Mouse (Mus musculus): ENCODE results near the gene Gpsm2.

Gpsm2 gene

DNA sequence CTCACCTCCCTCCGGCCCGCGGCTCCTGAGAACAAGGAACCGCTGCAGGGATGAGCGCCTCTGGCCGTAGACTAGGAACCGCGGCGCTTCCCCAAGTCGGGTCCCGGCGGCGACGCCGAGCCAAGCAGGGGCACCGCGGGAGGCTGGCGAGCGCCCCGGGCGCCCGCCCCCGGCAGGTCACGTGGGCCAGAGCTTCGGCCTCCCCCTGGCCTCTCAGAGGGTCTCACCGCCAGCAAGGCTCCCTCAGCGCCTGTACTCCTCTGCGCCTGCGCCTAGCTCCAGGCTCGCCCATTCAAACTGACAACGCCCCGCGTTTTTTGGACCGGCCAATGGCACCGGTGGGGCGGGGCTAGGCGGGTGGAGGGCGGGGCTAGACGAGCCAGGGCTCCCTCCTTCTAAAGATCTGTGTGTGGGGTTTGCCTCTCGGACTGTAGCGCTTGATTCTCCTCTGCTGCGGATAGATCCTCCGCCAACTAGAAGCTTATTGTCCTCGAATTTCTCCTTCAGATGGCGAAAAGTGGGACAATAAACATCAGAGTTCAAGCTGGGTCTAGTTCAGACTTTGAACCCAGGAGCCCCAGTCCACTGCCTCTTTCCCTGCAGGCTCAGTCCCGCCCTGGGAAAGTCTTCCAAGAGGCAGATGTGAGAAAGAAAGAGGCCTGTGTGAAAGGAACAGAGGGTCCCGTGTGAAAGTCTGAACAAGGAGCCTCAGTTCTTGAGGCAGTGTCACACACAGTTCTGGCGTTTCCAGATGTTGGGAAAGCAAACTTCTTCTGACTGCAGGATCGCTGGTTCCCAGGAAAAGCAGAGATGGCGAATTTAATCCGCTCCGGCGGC is at the start of gene Gpsm2:
Gene Gpsm2 (minus strand): TSS at position 274 of the 837 bp plus-strand sequence.
- peak; percentile 81 for DNase-seq (ENCODE audit: low read depth, low spot score)

DNA sequence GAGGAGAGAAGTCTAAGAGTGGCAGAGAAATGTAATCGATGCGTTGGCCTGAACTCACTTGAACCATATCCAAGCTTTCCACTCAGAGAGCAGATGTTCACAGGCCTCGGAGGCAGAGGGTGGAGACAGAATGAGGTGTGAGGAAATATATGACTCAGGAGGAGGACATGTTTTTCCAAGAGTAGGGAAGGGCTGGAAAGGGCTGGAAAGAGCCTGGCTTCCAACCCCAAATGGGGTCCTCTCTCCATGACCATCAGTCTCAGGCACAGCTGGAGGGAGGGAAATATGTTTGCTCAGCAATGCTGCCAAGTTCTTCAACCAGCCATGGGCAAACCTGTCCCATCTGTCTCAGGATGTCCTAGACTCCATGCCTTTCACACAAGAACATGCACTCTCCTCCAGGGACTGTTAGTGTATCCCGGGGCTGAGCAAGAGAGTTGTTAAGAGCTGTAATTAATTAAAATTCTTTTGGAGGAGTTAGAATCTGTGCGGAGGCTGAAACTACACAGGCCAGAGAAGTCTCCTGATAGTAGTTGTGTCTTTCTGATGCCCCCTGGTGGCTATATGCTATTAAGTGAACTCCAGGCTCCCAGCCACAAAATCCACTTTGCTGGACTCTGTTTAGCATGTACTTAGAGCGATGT is 48.7 kb upstream of the Gpsm2 start:
- no peak for DNase-seq (ENCODE audit: low read depth, low spot score)

DNA sequence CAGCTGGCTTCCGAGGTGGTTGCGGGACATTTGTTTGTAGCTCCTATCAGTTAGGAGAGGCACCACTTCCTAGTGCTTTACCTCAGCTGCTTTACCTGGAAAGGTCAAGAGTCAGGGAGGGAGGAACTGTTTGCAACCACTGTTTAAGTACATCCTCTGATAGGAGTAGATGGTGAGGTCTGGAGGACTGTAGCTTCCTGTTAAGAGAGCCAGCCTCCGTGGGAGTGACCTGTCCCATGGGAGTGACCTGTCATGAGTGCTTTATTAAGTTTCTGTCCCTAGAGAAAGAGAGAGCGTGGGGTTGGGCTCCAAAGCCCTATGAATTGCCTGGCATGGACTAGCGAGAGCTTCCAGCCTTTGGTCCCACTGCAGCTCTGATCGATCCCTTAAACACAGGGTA is 47.4 kb upstream of the Gpsm2 start:
- no peak for DNase-seq (ENCODE audit: low read depth, low spot score)

DNA sequence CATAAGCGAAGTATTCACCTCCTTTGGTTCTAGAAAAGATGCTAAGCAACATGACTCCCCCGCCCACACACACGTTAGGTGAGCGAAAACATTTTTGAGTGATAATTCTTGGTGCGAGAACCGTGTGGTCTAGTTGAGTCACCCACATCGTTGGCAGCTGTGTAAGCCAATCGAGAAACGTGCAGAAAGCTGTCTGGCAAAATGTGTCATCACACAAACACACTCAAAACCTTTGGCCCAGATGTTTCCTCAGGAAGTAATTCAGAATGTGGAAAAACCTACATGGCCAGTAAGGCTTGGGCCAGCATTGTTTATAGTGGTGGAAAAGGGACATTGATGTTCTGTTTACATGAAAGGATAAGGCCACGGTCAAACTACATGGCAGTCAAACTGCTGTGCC is 45.3 kb upstream of the Gpsm2 start:
- DNase-seq (ENCODE audit: low read depth, low spot score): no peak

DNA sequence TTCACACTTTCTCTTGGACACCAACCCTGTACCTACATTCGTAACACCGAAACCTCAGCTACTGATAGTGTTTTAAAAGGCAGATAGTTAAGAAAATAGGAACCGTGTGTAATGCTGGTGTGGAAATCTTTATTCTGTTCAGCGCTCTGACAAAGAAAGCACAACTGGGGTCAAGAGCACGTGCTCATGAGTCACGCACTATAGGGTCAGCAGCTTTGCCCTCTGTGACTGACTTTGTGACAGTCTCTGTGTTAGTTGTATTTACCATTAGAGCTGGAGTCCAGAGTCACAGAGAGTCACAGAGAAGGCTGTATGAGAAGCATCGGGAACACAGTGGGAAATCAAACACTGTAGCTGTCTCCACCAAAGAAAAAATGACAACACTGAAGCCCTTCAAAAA is 44.8 kb upstream of the Gpsm2 start:
- no peak for DNase-seq (ENCODE audit: low read depth, low spot score)

DNA sequence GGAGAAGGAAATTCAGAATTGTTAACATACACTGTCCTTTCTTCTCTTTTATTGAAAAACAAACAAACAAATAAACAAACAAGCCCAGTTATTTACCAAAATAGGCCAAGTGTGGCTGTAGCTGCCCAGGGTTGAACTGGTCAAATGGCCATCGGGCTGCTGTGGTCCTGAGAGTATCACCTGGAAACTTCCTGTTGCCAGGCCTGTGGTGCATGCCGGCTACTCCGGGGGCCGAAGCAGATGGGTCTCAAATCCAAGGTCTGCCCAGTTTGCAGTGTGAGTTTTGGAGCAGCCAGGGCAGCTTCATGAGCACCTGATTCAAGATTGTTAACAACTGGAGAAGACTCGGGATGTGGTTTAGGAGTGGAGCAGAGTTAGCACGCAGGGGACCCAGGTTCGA is 43.4 kb upstream of the Gpsm2 start:
- DNase-seq (ENCODE audit: low read depth, low spot score): no peak

DNA sequence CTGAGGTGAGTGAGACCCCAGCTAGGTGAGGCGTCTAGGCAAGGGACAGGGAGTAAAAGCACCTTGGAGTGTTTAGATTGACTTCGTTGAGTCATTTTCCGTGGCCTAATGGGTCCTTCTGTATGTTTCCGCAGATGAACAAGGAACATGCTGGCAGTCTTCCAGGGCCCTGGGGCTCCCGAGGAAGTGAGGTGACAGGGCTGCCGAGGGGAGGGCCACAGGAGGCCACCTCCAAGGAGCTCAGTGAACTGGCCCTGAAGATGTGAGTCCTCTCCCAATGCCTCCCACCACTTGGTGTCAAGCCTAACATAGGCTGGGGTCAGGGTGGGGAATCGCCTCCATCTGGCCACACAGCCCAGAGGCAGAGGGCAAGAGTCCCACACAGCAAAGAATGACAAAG is 42.9 kb upstream of the Gpsm2 start:
- DNase-seq (ENCODE audit: low read depth, low spot score): no peak

DNA sequence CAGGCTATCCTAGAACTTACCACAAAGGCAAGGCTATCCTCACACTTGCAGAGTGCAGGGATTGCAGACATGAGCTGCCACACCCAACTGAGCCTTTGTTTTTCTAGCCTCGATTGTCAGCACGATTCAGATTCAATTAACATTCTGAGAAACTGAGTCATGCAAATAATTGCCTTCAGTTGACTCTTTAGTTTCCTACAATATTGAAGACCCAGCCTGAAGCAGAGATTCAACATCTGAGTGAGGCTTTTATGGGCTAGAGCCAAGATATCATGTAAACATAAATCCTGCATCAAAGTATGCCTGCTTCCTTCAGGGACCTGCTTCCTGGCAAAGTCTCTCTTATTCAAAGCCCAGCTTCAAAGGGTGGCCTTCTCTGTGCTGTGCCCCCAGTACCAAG is 41.6 kb upstream of the Gpsm2 start:
- DNase-seq (ENCODE audit: low read depth, low spot score): no peak

DNA sequence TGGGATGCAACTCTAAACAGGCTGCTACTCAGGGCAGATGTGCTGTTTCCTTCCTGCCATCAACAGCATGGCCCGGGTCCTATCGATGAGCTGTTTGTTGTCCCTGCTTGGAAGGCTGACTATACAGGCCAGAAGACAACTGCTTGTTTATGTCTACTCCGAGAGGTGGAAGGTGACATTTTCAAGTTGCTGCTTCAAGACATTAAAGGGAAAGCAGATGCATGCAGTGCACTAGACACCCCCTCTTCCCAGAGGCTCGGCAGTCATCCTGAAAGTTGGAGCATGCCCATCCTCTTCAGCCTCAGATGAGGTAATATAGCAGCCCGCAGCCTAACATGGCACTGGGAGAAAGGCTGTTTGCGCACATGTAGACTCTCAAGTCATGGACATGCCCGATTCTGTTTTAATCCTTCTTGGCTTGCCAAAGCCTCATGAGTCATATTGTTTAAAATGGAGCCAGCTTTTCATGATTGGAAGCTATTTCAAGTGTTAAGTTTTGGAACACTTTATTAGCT is 40.5 kb upstream of the Gpsm2 start:
- DNase-seq (ENCODE audit: low read depth, low spot score): peak; percentile 83

DNA sequence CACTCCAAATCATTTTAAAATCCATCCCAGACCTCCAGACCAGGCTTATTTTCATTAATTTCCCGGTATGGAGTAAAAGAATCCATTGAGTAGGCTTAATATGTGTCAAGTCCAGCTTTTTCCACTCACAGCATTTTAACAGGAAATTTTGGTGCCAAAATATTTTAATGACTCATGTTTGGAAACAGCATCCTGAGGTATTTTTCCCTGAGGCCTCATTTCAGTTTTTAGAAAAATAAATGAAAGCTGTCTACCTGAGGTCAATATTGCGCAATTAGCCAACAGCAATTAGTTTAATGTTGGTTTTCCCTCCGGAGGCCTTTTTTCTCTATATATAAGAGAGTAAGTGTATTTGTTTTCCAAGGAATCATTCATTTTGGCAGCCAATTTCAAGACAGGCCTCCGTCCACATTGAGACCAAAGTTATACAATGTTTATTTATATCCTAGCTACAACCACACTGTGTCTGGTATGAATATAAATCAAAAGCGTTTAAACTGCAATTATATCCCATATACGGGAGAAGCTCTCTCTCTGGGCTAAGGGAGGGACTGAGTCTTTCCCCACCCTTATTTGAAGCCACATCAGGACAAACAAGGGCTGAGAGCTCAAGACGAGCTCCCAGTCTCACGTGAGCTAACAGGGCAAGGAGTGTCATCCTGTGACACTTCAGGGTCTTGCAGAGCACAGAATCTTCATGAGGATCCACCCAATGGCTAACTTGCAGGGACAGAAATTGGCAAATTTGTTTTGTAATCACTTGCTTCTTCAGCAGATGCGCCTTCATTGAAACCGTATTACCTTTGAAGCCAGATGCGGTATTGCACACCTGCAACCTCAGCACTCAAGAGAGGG is 37.7 kb upstream of the Gpsm2 start:
- no peak for DNase-seq (ENCODE audit: low read depth, low spot score)

DNA sequence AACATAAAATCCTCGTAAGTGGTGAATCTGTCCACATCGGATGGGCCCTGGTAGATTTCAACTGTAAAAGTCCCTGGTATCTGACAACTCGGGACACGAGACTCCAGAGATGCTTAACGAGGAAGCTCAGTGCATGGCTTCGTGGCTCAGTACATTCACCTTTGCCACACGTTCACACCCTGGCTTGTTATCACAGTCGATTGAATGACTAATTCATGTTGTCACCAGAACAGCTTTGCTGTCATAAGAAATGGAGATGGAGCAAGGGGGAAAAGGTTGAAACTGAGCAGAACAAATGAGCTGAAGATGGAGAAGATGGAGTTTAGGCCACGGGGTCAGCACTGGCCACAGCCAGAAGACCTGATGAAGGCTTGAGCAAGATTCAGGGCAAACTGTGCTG is 35.5 kb upstream of the Gpsm2 start:
- no peak for DNase-seq (ENCODE audit: low read depth, low spot score)

DNA sequence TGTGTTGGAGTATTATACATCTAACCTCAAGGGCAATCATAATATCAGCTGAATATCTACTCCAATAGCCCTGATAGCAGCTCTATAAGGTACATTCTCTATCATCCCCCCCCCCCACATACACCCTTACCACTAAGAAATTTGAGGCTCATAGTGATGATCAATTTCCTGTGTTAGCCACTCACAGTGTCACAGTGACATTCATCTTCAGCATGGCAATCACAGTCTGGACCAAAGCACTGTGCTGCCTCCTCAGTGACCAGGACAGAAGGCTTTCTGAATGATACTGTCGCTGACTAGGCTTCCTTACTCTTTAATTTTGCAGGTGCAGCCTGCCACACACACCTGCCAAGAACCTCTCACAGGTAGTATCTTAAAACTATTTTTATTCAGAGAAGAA is 34.0 kb upstream of the Gpsm2 start:
- no peak for DNase-seq (ENCODE audit: low read depth, low spot score)

DNA sequence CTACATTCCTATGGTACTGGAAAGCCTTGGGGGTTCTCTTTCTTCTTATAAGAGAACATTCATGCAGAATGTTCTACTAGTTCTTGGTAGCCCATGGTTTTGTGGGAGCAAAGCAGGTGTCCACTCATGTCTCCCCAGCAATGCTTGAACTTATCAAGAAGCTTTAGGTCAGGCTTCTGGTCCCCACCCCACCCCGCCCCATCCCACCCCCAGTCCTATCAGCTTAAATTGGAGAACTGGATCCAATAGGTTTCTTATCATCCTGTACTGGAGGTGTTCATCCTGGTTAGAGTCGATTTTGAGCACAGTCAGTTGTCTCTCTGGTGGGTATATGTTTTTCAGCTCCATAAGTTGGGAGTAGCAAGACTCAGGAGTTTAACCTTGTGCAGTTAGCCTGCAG is 33.4 kb upstream of the Gpsm2 start:
- DNase-seq (ENCODE audit: low read depth, low spot score): no peak

DNA sequence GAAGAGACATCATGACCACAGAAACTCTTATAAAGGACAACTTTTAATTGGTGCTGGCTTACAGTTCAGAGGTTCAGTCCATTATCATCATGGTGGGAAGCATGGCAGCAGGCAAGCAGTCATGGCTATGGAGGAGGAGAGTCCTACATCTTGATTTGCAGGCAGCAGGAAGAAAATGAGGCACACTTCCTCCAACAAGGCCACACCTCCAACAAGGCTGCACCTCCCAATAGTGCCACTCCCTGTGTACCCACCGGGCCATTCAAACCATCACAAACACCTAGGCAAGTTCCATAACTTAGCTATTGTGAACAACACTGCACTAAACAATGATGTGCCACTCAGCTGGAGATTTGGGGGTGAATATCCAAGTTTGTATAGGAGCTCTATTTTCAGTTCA is 32.4 kb upstream of the Gpsm2 start:
- no peak for DNase-seq (ENCODE audit: low read depth, low spot score)

DNA sequence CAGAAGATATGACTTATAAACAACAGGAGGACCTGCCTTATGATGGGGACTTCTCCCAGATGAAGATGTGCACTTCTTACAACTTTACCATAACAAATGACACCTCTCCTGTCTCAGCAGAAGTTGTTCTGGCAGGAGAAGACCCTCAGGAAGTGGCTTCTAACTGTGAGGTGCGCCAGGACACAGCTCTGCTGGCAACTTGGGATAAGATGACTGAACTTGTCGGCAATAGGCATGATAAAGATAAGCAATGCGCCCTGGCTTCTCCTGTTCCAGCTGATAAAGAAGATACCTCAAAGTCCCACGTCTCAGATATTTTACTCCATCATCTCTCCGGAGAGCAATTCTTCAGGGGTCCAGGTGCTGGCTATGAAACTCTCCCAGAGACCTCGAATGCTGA is 29.6 kb upstream of the Gpsm2 start:
- no peak for DNase-seq (ENCODE audit: low read depth, low spot score)

DNA sequence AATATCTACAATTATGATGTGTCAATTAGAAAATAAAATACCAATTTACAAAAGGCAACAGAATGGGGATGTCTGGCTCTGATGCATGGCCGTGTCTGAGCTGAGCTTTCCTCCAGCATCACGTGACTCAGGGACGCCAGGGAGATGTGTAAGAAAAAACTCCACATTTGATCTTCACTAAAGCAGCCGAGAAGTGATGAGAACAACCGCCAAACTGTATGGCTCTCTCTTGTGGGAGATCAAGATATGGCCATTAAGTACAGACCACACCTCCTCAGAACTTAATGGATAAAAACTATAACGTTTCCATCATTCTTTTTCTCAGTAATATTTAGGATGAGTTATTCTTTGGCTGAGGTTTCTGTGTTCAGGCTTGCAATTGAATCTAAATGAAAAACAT is 29.0 kb upstream of the Gpsm2 start:
- DNase-seq (ENCODE audit: low read depth, low spot score): no peak

DNA sequence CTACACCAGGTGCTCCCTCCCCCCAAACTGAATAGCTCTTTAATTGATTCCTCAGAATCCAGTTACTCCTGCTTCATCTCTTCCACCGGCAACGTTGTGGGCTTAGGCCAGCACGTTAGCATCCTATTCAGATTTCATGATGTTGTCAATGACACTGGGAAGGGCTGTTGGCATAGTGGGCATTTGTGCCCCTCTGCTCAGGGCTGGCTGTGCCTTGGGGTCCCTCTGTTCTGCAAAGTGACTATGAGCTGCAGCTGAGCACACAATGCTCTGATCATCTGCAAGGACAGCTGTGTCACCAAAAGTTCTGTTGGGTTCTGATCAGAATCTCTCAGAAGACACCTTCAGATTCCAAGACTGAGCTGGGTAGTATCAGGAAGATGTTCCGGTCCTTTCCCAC is 22.0 kb upstream of the Gpsm2 start:
- DNase-seq (ENCODE audit: low read depth, low spot score): no peak

DNA sequence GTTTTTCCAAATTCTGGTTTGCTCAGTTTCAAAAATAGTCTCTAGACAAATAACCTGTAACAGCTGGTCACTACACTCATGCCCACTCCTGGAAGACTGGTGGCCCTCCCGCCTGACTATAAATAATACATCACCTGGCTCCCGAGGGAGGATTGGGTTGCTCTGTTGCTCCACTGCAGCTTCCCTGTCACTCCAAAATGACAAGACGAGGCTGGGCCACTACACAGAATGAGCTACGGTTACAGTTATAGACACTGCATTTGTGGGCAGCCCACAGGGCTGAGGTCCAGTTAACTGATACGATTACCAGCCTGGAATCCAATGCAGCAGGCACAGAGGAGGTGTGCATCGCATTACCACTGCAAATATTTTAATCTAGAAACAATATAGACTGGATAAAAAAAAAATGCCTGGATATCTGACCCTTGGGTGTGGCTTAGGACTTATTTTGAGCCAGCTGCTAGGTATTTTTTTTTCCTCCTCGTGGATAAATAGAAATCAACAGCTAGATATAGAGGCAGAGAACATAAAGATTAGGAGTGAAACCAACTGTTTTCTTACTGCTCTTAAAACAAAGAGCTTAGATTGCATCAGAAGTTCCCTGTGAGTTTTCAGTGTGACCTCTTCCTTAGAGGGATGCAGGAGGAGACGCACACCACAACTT is 17.1 kb upstream of the Gpsm2 start, which contains the start of gene Aknad1:
Gene Aknad1 (plus strand): TSS at position 614 of the 664 bp plus-strand sequence.
- DNase-seq (ENCODE audit: low read depth, low spot score): no peak

DNA sequence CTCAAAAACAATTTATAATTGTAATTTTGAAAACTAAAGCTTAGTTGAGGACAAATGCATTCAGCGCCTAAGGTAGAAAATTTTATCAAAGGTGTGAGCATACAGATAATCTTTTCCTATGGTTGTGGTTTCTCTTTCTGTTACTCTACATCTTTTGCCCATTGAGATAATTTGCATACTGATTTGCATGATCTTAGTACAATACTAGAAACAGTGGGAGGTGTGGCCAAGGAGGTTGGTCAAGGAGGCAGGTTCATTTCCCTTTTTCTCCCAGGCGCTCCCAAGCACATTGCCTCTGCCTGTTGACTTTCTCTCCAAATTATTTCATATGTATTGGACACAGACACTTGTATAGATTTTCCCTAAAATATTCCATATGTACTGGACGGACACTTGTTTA is 15.7 kb upstream of the Gpsm2 start:
- no peak for DNase-seq (ENCODE audit: low read depth, low spot score)

DNA sequence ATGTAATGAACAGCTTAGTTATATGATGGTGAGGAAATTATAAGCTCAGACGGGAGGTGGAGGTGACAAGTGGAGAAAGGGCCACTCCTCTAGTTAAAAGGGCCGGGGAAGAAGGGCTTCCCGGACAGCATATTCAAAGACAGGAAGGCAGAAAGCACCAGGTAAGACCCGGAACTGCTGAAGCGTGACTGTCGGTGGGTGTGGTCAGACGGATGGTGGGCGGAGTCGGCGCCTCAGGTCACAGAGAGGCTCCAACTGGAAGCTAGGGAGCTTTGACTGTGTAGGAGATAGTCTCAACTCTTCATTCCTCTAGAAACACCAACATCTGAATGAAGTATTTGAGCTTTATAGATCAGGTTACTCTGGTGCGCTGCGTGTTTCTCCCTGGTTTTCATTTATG is 8.2 kb upstream of the Gpsm2 start:
- no peak for DNase-seq (ENCODE audit: low read depth, low spot score)

DNA sequence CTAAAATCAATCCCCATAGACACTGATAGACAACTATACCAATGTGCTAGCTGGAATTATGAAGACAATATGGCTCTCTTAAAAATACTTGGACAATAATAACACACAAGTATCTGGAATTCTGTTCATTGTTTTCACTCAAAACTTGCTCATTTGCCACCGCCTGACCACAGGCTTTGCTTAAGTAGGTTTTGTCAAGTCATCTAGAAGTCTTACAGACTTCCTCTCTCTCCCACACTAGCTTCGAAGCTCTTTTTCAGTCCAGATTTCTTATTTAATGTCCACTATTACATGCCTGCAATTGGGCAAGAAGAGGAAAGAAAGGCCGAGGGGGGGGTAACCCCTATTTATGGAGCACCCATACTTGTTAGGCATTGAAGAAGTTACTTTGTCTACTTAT is 5.7 kb upstream of the Gpsm2 start:
- DNase-seq (ENCODE audit: low read depth, low spot score): no peak

DNA sequence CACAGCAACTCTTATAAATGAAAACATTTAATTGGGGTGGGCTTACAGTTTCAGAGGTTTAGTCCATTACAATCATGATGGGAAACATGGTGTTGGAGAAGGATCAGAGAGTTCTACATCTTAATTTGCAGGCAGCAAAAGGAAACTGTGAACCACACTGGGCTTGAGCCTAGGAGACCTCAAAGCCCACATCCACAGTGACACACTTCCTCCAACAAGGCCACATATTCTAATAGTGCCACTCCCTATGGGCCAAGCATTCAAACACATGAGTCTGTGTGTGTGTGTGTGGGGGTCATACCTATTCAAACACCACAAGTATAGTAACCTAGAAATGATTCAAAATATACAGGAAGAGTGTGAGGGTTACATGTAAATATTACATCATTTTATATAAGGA is 5.2 kb upstream of the Gpsm2 start:
- no peak for DNase-seq (ENCODE audit: low read depth, low spot score)
